ENCODE assay signal across 8 mouse cellular contexts in the genomic region with DNA sequence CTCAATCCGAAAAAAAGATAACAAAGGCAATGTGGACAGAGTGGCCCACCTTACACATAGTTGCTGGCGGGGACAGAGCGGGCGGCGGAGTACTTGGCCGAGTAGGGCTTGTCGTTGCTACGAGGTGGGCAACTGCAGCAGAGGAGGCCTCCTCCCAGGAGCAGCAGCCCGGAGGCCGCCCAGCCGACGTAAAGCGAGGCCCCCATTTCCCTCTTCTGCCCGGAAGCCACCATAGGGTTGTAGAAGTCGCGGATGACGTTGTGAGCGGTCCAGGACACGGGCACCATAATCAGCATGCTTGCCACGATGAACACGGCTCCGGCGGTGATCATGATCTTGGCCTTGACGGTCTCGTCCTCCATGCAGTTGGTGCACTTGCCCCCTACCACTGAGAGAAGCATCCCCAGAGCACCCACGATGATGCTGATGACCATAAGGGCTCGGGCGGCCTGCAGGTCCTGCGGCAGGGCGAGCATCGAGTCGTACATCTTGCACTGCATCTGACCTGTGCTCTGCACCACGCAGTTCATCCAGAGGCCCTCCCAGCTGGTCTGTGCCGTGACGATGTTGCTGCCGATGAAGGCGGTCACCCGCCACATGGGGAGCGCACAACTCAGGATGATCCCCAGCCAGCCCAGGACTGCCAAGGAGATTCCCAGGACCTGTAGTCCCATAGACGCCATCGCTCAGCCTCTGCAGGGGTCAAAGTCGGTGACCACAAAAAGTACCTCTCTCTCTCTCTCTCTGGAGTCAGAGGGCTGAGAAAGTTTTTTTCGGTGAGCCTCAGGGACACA. TPM values are rescaled to one million over a fixed set of nuclear protein-coding genes. Genes with fewer than 3 reads are reported as not detected.
DNase-seq lines count a peak whose midpoint lies in the region; ATAC-seq and TF ChIP-seq lines count a peak whose summit lies in the region.
"Had no signal": no experiment of that assay in that cellular context is flagged by ENCODE, and none has a peak within 500 bp of the region (broad histone marks: within the 10 kb centered on the region; RNA-seq: fewer than 3 reads in every experiment).

No protein-coding gene starts in this region.

- TF ChIP-seq CTCF in kidney, adult 2 months (conservative IDR thresholded peaks at IDR 0.05; ENCODE audit: insufficient read depth, insufficient read length, low read depth, low read length) = no peak

- no peaks in the 10 kb centered on the region; the same call in 1 of the 2 replicates for H3K27me3 ChIP-seq in kidney, adult 2 months (replicated peaks; ENCODE audit: control insufficient read depth, insufficient read depth, low read length)
- 0 out of 2 replicates have a peak, but pooled peaks cover 7% of the 10 kb centered on the region for H3K27me3 ChIP-seq in intestine, embryonic 15.5 days (replicated peaks)

- peak overlapping the region; percentile 47 for H3K4me3 ChIP-seq in kidney, adult 2 months (ENCODE audit: insufficient read depth, low read depth, low read length)
- H3K4me3 ChIP-seq in intestine, embryonic 15.5 days (replicated peaks) = peak overlapping the region; percentile 45

- 34% methylated on average over 43 of the region's 43 CpGs for WGBS in kidney, adult 2 months
- 20% methylated on average over 43 of the region's 43 CpGs for WGBS in intestine, embryonic 15.5 days

- ATAC-seq in intestine, embryonic 15.5 days = peak; percentile 36

- no peak for DNase-seq in kidney, adult 2 months
- DNase-seq in kidney, adult 8-10 months = no peak
- DNase-seq in thymus, postnatal 0 days (ENCODE audit: low spot score) = peak; percentile 54
- DNase-seq in thymus, postnatal 25 days = no peak
- DNase-seq in thymus, postnatal 4 days = peak; percentile 52
- no peak for DNase-seq in right cerebral cortex, postnatal 36 days (ENCODE audit: low spot score in 2 of 2)

- H3K27ac ChIP-seq in kidney, adult 2 months (ENCODE audit: insufficient read depth, low read depth, low read length) = peak overlapping the region; percentile 75
- peak overlapping the region; percentile 88 for H3K27ac ChIP-seq in intestine, embryonic 15.5 days

- no peak for TF ChIP-seq POLR2A in kidney, adult 2 months (IDR thresholded peaks at IDR 0.05; ENCODE audit: low read depth, low read length)

- H3K4me1 ChIP-seq in kidney, adult 2 months (ENCODE audit: control insufficient read depth, insufficient read depth, low read length) = no peaks in the 10 kb centered on the region
- peaks cover 21% of the 10 kb centered on the region for H3K4me1 ChIP-seq in intestine, embryonic 15.5 days (replicated peaks)

- H3K36me3 ChIP-seq in kidney, adult 2 months (ENCODE audit: control insufficient read depth, insufficient read depth, low read length) = no peaks in the 10 kb centered on the region
- H3K36me3 ChIP-seq in intestine, embryonic 15.5 days = no peaks in the 10 kb centered on the region

- H3K9ac ChIP-seq in intestine, embryonic 15.5 days = peak overlapping the region; percentile 52

- peak overlapping the region; percentile 46 for H3K4me2 ChIP-seq in intestine, embryonic 15.5 days (replicated peaks)

- H3K9me3 ChIP-seq in intestine, embryonic 15.5 days = no peaks in the 10 kb centered on the region

RNA-seq across cellular contexts. Expression of a gene that starts 0.5 kb away (rescaled TPM):
- 37.5 and 44.1 TPM in 2 replicates for polyA plus RNA-seq in kidney, adult 2 months (2012; rRNA removed)
- 32.6 and 35.4 TPM in 2 replicates for polyA plus RNA-seq in thymus, postnatal 0 days (2015; fragmentation: Nextera tagmentation; extraction: Ambion mirVana)
- polyA plus RNA-seq in intestine, embryonic 15.5 days (2015; fragmentation: Nextera tagmentation; extraction: Ambion mirVana) = 45.6 and 49.2 TPM in 2 replicates

RNA-seq across cellular contexts. Expression of a gene that starts 14.1 kb away (rescaled TPM):
- 33.7 and 38.0 TPM in 2 replicates for polyA plus RNA-seq in kidney, adult 2 months (2012; rRNA removed)
- polyA plus RNA-seq in thymus, postnatal 0 days (2015; fragmentation: Nextera tagmentation; extraction: Ambion mirVana) = 19.9 and 29.5 TPM in 2 replicates
- 18.5 and 25.7 TPM in 2 replicates for polyA plus RNA-seq in intestine, embryonic 15.5 days (2015; fragmentation: Nextera tagmentation; extraction: Ambion mirVana)

RNA-seq across cellular contexts. Expression of a gene that starts 30.9 kb away (rescaled TPM):
- polyA plus RNA-seq in kidney, adult 2 months (2012; rRNA removed) = not detected in 2 replicates
- polyA plus RNA-seq in thymus, postnatal 0 days (2015; fragmentation: Nextera tagmentation; extraction: Ambion mirVana) = 4.1 and 5.0 TPM in 2 replicates
- polyA plus RNA-seq in intestine, embryonic 15.5 days (2015; fragmentation: Nextera tagmentation; extraction: Ambion mirVana) = 3.9 and 5.3 TPM in 2 replicates
- polyA plus RNA-seq: liver, adult 2 months had no signal

RNA-seq across cellular contexts. Expression of a gene that starts 39.7 kb away (rescaled TPM):
- 0.09 TPM in 1 of 2 replicates, not detected in the other for polyA plus RNA-seq in kidney, adult 2 months (2012; rRNA removed)
- not detected in 2 replicates for polyA plus RNA-seq in thymus, postnatal 0 days (2015; fragmentation: Nextera tagmentation; extraction: Ambion mirVana)
- not detected in 2 replicates for polyA plus RNA-seq in intestine, embryonic 15.5 days (2015; fragmentation: Nextera tagmentation; extraction: Ambion mirVana)
- polyA plus RNA-seq: liver, adult 2 months had no signal

RNA-seq across cellular contexts. Expression of a gene that starts 39.8 kb away (rescaled TPM):
- polyA plus RNA-seq in kidney, adult 2 months (2012; rRNA removed) = 26.7 and 36.7 TPM in 2 replicates
- polyA plus RNA-seq in thymus, postnatal 0 days (2015; fragmentation: Nextera tagmentation; extraction: Ambion mirVana) = 6.4 and 6.8 TPM in 2 replicates
- polyA plus RNA-seq in intestine, embryonic 15.5 days (2015; fragmentation: Nextera tagmentation; extraction: Ambion mirVana) = 173 and 195 TPM in 2 replicates

Comparison
In these comparisons a context has a peak if more than half of its experiments do, and no peak if none do; other contexts are left out.
1. DNase-seq: peak in thymus, postnatal 0 days (single experiment) and thymus, postnatal 4 days (single experiment); none in kidney, adult 2 months (single experiment), kidney, adult 8-10 months (0 of 2), thymus, postnatal 25 days (single experiment) and right cerebral cortex, postnatal 36 days (0 of 2).